Mouse (Mus musculus) embryonic fibroblast, embryonic 13.5 days (primary cell): Measurements from ENCODE around the gene Oard1.

Experiments used
- CTCF ChIP-seq: IDR thresholded peaks from 2 replicates; pipeline ENCODE4 v1.5.1; 2011; ENCODE audit warnings: mild to moderate bottlenecking, control low read depth, low read length, moderate library complexity, borderline replicate concordance; ENCODE audit not compliant: insufficient read depth
- POLR2A ChIP-seq: IDR thresholded peaks from 2 replicates; pipeline ENCODE4 v1.6.1; 2011; ENCODE audit warnings: low read depth, mild to moderate bottlenecking, control low read depth, low read length, moderate library complexity

GRCm38 (mm10) chr17:48451753-48452444, 42.1 kb downstream of the Oard1 start:
- no peak for TF ChIP-seq CTCF
- TF ChIP-seq POLR2A, result no peak
